Comparison of ENCODE assay signal across 10 mouse cellular contexts in the genomic region with DNA sequence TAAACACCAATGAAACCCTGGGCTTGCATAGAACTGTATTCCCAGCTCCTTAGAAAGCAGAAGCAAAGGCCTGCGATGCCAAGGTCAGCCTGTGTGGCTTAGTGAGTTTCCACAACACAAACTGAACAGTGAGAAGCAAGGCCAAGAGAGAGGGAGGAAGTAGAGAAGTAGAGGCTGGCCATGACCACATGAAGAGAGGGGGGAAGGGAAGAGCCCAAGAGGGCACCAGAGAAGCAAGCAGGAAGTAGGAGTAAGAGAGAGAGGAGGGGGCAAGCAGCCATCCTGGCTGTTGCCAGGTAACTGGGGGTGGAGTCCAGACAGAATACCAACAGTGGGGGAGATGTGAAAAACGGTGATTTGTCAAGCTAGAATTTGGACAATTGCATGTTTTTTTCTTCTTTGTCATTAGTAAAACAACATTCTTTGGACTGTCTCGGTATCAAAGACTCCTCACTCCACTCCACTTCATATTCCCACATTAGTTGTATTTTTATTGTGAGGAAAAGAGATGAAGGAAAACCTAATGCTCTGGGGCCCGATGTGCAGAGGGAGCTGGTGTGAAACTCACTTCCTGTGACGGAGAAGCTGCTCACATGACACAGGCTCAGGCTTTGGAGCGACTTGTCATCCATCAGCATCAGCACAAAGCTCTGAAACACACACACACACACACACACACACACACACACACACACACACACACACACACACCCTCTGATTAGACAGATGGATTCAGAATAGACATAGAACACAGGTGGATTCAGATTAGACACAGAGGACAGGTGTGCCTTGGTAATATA.
A peak's percentile ranks its signal among the peaks of the same experiment; 100 is the strongest.
DNase-seq lines count a peak whose midpoint lies in the region; ATAC-seq lines count a peak whose summit lies in the region.
"Had no signal": no experiment of that assay in that cellular context is flagged by ENCODE, and none has a peak within 500 bp of the region (broad histone marks: within the 10 kb centered on the region; RNA-seq: fewer than 3 reads in every experiment).

No protein-coding gene starts in this region.

- 0 out of 2 replicates have a peak, but pooled peaks have one; percentile 16 for ATAC-seq in midbrain, embryonic 15.5 days (replicated peaks)
- ATAC-seq in midbrain, embryonic 16.5 days, result no peak
- peak; percentile 61 for ATAC-seq in common myeloid progenitor, adult 5-6 weeks (replicated peaks; ENCODE audit: low read depth, poor library complexity, severe bottlenecking)

- H3K27me3 ChIP-seq in midbrain, embryonic 15.5 days (replicated peaks), result no peaks in the 10 kb centered on the region
- H3K27me3 ChIP-seq in midbrain, embryonic 16.5 days (ENCODE audit: control insufficient read depth, insufficient read depth, low read depth, low read length), result no peaks in the 10 kb centered on the region
- H3K27me3 ChIP-seq: liver, embryonic 13.5 days had no signal

- DNase-seq in lung, postnatal 10 days, result peak; percentile 45
- peak; percentile 66 for DNase-seq in thymus, postnatal 14 days
- DNase-seq in yolk sac, embryonic 10.5 days (ENCODE audit: low spot score), result no peak
- no peak for DNase-seq in layer of hippocampus, postnatal 25 days (ENCODE audit: extremely low spot score in 1 of 2, low spot score in 1 of 2)
- DNase-seq in cerebellum, postnatal 4 days (ENCODE audit: low spot score in 2 of 2), result no peak
- DNase-seq: heart, postnatal 14 days; liver, embryonic 13.5 days had no signal

- no peak overlapping the region for H3K4me2 ChIP-seq in midbrain, embryonic 15.5 days
- no peak overlapping the region for H3K4me2 ChIP-seq in midbrain, embryonic 16.5 days (ENCODE audit: low read length)
- H3K4me2 ChIP-seq: liver, embryonic 13.5 days had no signal

- no peak overlapping the region for H3K9ac ChIP-seq in midbrain, embryonic 15.5 days
- H3K9ac ChIP-seq in midbrain, embryonic 16.5 days (ENCODE audit: low read depth, low read length), result no peak overlapping the region
- H3K9ac ChIP-seq: liver, embryonic 13.5 days had no signal

- H3K4me1 ChIP-seq in midbrain, embryonic 15.5 days, result no peaks in the 10 kb centered on the region
- H3K4me1 ChIP-seq in midbrain, embryonic 16.5 days (ENCODE audit: control insufficient read depth, insufficient read depth, low read length), result 0 out of 2 replicates have a peak, but pooled peaks cover 2% of the 10 kb centered on the region
- H3K4me1 ChIP-seq: liver, embryonic 13.5 days had no signal

- H3K4me3 ChIP-seq in midbrain, embryonic 15.5 days, result no peak overlapping the region
- no peak overlapping the region for H3K4me3 ChIP-seq in midbrain, embryonic 16.5 days (ENCODE audit: low read depth, low read length)
- H3K4me3 ChIP-seq: liver, embryonic 13.5 days had no signal

- H3K9me3 ChIP-seq in midbrain, embryonic 15.5 days, result no peaks in the 10 kb centered on the region
- no peaks in the 10 kb centered on the region for H3K9me3 ChIP-seq in midbrain, embryonic 16.5 days (replicated peaks; ENCODE audit: control insufficient read depth, low read length, poor library complexity, severe bottlenecking)
- H3K9me3 ChIP-seq: liver, embryonic 13.5 days had no signal

- WGBS in midbrain, embryonic 15.5 days, result 64% methylated on average over 6 of the region's 6 CpGs
- 59% methylated on average over 6 of the region's 6 CpGs for WGBS in midbrain, embryonic 16.5 days

- no peaks in the 10 kb centered on the region for H3K36me3 ChIP-seq in midbrain, embryonic 15.5 days (replicated peaks)
- no peaks in the 10 kb centered on the region for H3K36me3 ChIP-seq in midbrain, embryonic 16.5 days (ENCODE audit: control insufficient read depth, insufficient read depth, low read length)
- H3K36me3 ChIP-seq: liver, embryonic 13.5 days had no signal

- H3K27ac ChIP-seq in midbrain, embryonic 15.5 days, result no peak overlapping the region
- H3K27ac ChIP-seq in midbrain, embryonic 16.5 days (ENCODE audit: low read length), result no peak overlapping the region
- H3K27ac ChIP-seq: liver, embryonic 13.5 days had no signal

Comparison
In these comparisons a context has a peak if more than half of its experiments do, and no peak if none do; other contexts are left out.
1. DNase-seq: peak in lung, postnatal 10 days (single experiment) and thymus, postnatal 14 days (single experiment); none in yolk sac, embryonic 10.5 days (single experiment), layer of hippocampus, postnatal 25 days (0 of 2) and cerebellum, postnatal 4 days (0 of 2).